Mouse (Mus musculus) neutrophil, adult 65 days (primary cell): ENCODE measurements around the gene Tmem107. TPM values are rescaled to one million over a fixed set of nuclear protein-coding genes. Genes with fewer than 3 reads are reported as not detected.

ENCODE experiments used
- total RNA-seq: library from RNA; stranded (reverse); gene quantifications from 2 replicates; pipeline ENCODE4 v1.2.4, GENCODE M21; 2023

Tmem107 gene
- total RNA-seq: 1.4 and 1.7 TPM in 2 replicates

GRCm38 (mm10) chr11:69070590-69071222 lies at the start of gene Tmem107:
Tmem107 (plus strand) TSS chr11:69070806.

DNA sequence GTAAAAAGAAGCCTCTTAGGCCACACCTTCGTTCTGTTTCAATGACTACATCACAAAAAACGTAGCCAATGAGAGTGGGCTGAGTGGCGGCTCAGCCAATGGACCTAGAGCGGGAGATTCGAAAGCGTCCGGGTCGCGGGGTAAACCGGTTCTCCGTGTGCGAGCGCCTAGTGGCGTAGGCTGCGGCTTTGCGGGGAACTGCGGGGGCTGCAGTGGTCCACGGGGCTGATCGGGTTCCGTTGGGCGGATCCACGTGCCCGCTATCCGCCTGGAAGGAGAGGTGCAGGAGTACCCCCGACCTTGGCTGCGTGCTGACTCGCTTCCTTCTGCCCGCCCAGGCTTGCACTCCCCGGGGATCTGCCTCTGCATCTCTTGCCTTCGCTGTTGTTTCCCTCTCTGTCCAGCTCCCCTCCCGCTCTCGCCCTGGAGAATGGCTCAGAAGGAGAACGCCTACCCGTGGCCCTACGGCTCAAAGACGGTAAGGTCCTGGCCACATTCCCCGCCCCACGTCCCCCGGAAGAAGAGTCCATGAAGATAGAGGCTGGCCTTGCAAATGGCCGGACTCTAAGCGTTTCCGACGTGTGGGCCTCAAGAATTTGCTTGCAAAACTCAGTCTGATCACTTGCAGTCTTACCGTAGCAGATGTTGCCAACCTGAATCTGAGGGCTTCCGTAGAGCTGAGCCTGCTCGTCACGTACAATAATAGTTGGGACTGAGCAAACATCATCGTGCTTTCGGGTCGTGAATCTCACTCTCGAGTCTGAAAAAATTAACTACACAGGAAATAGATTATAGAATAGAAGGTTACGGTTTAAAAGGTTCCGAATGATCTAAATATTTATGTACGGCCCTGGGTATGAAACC lies 24.8 kb upstream of the Tmem107 start, which contains the start of gene Aurkb:
TSS of gene Aurkb (plus strand) at position 117 of the 864 bp plus-strand sequence.

GRCm38 (mm10) chr11:69059357-69059974 lies 11.1 kb upstream of the Tmem107 start, which contains the start of gene Borcs6:
Borcs6 (plus strand) TSS chr11:69059717.

GRCm38 (mm10) chr11:69088103-69088855 lies 17.7 kb downstream of the Tmem107 start, which contains the start of gene Vamp2:
Vamp2 (plus strand) TSS chr11:69088490.

GRCm38 (mm10) chr11:69094697-69095429 lies 24.3 kb downstream of the Tmem107 start, which contains the start of gene Per1:
Per1 (plus strand) TSS chr11:69095217.

DNA sequence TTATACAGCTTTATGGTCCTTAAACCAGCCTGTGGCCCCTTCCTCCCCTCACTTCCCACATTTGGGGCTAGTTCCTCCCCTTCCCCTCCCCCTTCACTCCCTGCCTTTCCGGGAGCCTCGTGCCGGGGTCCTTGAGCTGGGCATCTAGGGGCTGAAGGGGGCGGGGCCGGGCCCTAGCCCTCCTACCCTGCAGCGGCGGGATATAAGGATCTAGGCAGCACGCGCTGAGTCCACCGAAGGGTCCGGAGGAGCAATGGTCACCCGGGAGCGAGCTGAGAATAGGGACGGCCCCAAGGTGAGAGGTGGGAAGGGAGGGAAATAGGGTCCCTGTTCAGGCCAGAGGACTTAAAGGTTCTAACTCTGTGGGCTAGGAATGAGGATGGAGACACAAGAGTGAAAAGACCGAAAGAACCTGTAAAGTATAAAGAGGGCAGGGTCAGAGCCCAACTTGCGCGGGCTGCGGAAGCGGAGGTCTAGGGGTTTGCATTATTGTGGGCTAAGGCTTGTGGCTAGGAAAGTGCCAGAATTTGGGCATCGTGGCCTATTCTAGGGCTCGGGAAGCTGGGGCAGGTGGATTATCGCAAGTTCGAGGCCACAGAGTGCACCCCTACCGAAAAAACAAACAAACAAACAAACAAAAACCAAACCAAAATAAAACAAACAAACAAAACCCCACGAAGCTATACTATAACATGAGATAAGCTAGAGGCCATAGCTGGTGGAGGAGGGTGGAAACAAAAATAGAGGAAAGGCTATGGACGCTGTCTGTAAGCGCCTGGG lies 49.8 kb downstream of the Tmem107 start, which contains the start of gene Hes7:
TSS of gene Hes7 (plus strand) at position 184 of the 780 bp plus-strand sequence.

DNA sequence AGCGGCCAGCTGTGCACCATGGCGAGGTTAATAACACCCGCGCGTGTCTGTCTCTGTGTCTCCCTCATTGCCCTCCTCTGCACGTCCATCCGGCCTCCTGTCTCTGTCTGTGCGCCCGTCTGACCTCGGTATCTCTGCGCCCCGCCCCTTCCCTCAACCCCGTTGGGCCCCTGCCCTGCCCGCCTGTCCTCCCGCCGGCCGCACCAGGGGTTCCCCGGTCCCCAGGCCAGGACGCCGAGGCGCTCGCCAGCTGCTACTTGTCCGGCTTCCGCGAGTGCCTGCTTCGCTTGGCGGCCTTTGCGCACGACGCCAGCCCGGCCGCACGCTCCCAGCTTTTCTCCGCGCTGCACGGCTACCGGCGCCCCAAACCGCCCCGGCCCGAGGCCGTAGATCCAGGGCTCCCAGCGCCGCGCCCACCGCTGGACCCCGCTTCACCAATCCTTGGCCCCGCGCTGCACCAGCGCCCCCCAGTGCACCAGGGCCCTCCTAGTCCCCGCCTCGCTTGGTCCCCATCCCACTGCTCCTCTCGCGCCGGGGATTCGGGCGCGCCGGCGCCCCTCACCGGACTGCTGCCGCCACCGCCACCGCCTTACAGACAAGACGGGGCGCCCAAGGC lies 51.8 kb downstream of the Tmem107 start, which contains the start of gene 9130213A22Rik:
TSS of gene 9130213A22Rik (minus strand) at position 254 of the 616 bp plus-strand sequence.

Other genes with a start within 250 kb of the Tmem107 start
- 257 and 335 TPM in 2 replicates for gene Ndel1, start 198.9 kb upstream of the Tmem107 start, total RNA-seq
- gene Rnf222, start 182.3 kb upstream of the Tmem107 start, total RNA-seq: not detected in 2 replicates
- gene Rpl26, start 169.2 kb upstream of the Tmem107 start, total RNA-seq: 419 and 636 TPM in 2 replicates
- gene Odf4, start 143.7 kb upstream of the Tmem107 start, total RNA-seq: not detected in 2 replicates
- not detected in 2 replicates for gene Arhgef15, start 113.3 kb upstream of the Tmem107 start, total RNA-seq
- 1.7 and 3.3 TPM in 2 replicates for gene Slc25a35, start 102.7 kb upstream of the Tmem107 start, total RNA-seq
- 2.3 and 4.0 TPM in 2 replicates for gene Rangrf, start 95.6 kb upstream of the Tmem107 start, total RNA-seq
- gene Pfas, start 62.3 kb upstream of the Tmem107 start, total RNA-seq: 14.2 and 18.1 TPM in 2 replicates
- 26.5 and 40.5 TPM in 2 replicates for gene Ctc1, start 54.9 kb upstream of the Tmem107 start, total RNA-seq
- 66.6 and 91.0 TPM in 2 replicates for gene Aurkb, start 25.2 kb upstream of the Tmem107 start, total RNA-seq
- 41.4 and 58.9 TPM in 2 replicates for gene Borcs6, start 11.1 kb upstream of the Tmem107 start, total RNA-seq
- gene Vamp2, start 17.7 kb downstream of the Tmem107 start, total RNA-seq: 204 and 249 TPM in 2 replicates
- gene Per1, start 24.4 kb downstream of the Tmem107 start, total RNA-seq: 481 and 552 TPM in 2 replicates
- gene Hes7, start 49.6 kb downstream of the Tmem107 start, total RNA-seq: not detected in 2 replicates
- gene 9130213A22Rik, start 51.8 kb downstream of the Tmem107 start, total RNA-seq: not detected in 2 replicates
- not detected in 2 replicates for gene Aloxe3, start 55.1 kb downstream of the Tmem107 start, total RNA-seq
- gene Alox12b, start 86.2 kb downstream of the Tmem107 start, total RNA-seq: not detected in 2 replicates
- gene Alox8, start 127.0 kb downstream of the Tmem107 start, total RNA-seq: 0.13 TPM in 1 of 2 replicates, not detected in the other
- gene Gucy2e, start 166.2 kb downstream of the Tmem107 start, total RNA-seq: not detected in 2 replicates